Mouse (Mus musculus): ENCODE results near the gene Cuedc1.
A peak's percentile ranks its signal among the peaks of the same experiment; 100 is the strongest.
"Not testable (repeated sequence)": the region's sequence is repeated elsewhere in the genome, so short reads cannot be mapped to it uniquely, and the experiment has no call there.

The Cuedc1 gene

GRCm38 (mm10) chr11:88204593-88205368 is 106.9 kb downstream of the Cuedc1 start:
- no peak for DNase-seq

DNA sequence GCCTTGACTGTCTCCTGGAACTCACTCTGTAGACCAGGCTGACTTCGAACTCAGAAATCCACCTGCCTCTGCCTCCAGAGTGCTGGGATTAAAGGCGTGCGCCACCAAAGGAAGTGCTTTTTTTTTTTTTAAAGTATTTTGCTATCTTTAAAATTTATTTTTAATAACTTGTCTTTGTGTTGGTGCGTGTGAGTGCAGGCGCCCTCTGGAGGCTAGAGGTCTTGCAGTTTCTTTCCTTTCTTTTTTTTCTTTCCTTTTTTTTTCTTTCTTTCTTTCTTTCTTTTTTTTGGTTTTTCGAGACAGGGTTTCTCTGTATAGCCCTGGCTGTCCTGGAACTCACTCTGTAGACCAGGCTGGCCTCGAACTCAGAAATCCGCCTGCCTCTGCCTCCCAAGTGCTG is 108.7 kb downstream of the Cuedc1 start:
- not testable (repeated sequence) for DNase-seq

- DNase-seq: no peak
Measured at GRCm38 (mm10) chr11:88207697-88208096, 109.8 kb downstream of the Cuedc1 start.

GRCm38 (mm10) chr11:88211824-88212582 is 114.1 kb downstream of the Cuedc1 start:
- no peak for DNase-seq

GRCm38 (mm10) chr11:88213757-88214156 is 115.9 kb downstream of the Cuedc1 start:
- DNase-seq: no peak

DNA sequence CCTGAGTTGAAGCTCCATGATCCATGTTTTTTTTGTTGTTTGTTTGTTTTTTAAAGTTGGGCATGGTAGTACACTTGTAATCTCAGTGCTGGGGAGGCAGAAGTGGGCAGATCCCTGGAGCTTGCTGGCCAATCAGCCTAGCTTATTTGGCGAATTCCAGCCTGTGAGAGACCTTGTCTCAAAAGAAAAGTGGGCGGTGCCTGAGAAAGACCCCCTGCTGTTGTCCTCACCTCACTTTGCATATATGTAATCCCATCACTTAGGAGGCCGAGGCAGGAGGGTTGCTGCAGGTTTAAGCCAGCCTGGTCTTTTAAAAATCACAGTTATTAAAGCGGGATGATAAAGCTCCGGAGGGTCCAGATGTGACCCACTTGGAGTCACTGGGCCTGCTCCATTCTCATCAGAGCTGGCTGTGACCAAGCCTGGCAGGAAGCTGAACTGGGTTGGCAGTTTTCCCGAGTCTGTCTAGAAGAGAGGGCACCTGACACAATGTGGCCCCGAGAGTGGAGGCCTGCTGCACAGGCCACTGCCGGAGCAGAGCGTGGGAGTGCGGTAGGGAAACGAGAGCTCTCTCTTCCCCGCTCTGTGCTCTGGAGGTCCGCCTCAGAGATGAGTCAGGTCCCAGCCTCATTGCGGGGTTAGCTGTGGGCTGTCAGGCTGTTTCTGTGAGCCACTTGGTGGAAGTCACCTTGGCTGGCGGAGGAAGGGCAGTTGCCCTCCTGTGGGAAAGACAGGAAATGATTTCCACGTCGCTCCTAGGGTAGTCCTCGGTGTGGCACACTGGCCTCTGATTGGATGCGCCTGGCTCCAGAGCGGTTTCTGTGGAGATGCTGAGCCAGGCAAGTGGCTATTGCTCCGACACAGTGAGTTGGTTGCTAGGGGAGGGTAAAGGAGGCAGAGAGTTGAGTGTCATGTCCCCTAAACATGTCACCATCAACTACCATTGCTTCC is 117.3 kb downstream of the Cuedc1 start:
- DNase-seq: no peak

- no peak for DNase-seq
Measured at GRCm38 (mm10) chr11:88216231-88216685, 118.4 kb downstream of the Cuedc1 start.

GRCm38 (mm10) chr11:88218155-88218554 is 120.3 kb downstream of the Cuedc1 start:
- no peak for DNase-seq

GRCm38 (mm10) chr11:88218586-88218985 is 120.7 kb downstream of the Cuedc1 start:
- DNase-seq: no peak

DNA sequence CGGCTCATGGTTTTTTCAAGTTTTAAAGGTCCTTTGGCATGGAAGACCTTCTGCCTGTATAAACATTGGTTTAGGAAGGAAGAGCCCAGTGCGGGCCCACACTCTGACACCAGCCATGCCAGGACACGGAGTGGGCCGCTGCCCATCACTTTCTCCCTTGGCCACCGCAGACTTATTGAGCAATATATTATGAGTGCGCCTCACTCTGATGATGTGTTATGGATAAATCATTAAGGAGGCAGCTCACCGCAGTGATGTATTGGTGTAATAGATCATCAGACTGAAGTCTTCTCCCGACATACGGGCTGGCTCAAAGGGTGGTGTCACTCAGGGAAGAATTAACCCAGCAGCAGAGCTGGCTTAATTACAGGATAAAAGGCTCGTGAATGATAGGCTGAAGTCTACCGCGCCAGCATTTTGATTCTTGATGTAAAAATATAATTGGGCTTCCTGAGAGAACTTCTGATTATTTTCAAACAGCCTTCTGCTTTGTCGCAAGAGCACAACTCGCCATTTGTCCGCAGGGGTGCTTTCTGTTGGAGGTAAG is 124.1 kb downstream of the Cuedc1 start:
- DNase-seq: no peak

DNA sequence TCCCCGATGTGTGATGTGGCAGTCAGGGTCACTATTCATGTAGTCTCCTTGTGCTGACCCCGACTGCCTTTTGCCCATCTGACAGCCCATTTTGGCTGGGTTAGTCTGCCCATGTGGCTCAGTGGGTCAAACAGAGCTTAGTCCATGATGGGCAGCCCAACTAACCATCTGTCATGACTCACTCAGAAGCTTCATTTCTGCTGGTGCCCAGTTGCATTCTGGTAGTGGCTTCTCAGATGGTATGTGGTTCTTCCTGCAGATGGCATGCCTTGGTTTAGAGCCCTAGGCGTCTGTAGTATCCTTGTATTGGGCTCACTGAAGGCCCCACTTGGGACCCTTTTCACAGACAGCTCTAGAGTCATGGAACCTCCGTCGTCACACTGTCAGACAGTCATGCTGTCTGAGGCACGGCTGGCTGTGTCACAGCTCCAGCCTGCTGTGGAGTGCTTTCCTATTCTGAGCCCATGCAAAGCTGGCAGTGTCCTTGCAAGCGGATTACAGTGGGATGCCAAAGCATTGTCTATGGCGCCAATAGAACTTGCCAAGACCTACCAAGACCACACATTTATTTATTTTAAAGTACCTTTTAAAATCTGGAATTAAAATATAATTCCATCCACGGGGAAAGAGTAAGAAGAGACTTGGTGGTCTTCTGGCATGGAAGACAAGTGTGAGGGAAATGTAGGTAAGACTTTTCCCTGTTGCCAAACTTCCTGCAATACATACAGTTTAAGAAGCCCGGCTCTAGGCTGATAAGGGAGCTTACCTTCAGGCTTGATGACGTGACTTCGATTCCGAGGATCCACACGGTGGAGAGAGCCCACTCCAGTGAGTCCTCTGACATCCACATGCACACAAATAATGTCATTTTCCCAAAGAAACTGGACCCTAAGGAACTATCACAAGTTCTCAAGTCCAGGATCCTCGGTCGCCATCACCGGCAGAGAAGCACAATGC is 129.4 kb downstream of the Cuedc1 start:
- DNase-seq: no peak

GRCm38 (mm10) chr11:88231213-88231790 is 133.4 kb downstream of the Cuedc1 start:
- DNase-seq: no peak

GRCm38 (mm10) chr11:88233528-88234427 is 135.9 kb downstream of the Cuedc1 start:
- peak in 1 of 2 experiments; percentile 31 for DNase-seq

- DNase-seq: no peak
Measured at GRCm38 (mm10) chr11:88234789-88235188, 136.9 kb downstream of the Cuedc1 start.

DNA sequence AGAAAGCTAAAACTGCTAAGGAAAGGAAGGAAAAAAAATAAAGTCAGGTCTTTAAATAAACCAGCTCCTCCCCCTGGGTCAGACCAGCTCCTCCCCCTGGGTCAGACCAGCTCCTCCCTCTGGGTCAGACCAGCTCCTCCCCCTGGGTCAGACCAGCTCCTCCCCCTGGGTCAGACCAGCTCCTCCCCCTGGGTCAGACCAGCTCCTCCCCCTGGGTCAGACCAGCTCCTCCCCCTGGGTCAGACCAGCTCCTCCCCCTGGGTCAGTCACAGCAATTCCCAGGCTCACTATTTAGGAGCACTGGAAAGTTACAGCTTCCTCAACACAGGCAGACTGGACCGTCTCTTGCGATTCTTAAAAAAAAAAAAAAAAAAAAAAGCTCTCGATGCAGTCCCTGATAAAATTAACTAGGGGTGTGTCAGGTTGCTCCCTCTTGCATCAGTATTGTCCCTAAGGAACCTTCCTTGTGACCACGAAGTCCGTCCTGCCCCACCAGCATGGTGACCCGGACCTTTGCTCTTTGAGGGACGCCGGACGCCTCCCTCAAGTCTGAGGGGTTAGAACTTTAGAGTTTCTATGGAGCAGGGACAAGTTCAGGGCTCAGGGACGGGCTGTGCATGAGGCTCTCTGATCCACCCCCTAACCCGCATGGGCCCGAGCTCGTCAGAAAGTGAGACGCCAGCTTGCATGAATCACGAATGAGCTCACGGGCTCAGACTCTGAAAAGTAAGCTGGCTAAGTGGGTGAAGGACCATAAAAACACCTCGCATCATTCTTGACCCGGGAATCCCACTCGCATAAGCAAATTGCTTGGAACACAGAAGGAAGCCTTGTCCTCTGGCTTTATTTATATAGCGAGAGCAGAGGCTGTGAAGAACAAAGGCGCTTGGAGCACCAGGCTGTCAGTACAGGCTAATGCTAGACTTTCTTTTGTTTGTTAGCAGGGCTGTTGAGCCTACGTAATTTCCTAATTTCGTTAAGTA is 137.7 kb downstream of the Cuedc1 start:
- no peak for DNase-seq

DNA sequence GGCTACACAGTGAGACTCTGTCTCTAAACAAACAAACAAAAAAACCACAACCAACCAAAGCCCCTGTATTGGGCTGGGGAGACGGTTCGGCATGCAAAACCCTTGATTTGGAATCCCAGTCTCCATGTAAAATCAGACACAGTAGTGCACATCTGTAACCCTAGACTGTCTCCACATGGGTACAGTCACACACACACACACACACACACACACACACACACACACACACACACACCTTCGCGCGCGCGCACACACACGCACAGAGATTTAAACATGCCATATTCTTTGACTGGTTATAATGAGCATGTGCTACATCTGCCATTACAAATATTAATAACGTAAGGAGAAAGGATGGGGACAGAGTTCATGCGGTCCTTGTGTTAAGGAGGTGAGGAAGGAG is 142.4 kb downstream of the Cuedc1 start:
- DNase-seq: no peak

GRCm38 (mm10) chr11:88240736-88241353 is 143.0 kb downstream of the Cuedc1 start:
- no peak for DNase-seq

Measured in thymus, adult 18-20 months (tissue).